Mouse (Mus musculus) kidney, adult 2 months (tissue): Measurements from ENCODE around the gene Fads1. TPM values are rescaled to one million over a fixed set of nuclear protein-coding genes. Genes with fewer than 3 reads are reported as not detected.
"Not testable (repeated sequence)": the region's sequence is repeated elsewhere in the genome, so short reads cannot be mapped to it uniquely, and the experiment has no call there.

Source experiments
- DNase-seq: peaks from one replicate; pipeline ENCODE4 v3.0.0; 2021
- H3K27ac ChIP-seq: fragments of 200-500 bp; 2 replicates; pipeline ENCODE4 v1.5.1; 2012; ENCODE audit warnings: low read depth, low read length, control low read depth, inconsistent platforms; ENCODE audit not compliant: insufficient read depth
- H3K27me3 ChIP-seq: fragments of 200-500 bp; replicated peaks from 2 replicates; pipeline ENCODE4 v1.6.1; 2012; ENCODE audit warnings: mild to moderate bottlenecking, moderate library complexity, low read length, inconsistent platforms; ENCODE audit not compliant: control insufficient read depth, insufficient read depth
- H3K36me3 ChIP-seq: fragments of 200-500 bp; 2 replicates; pipeline ENCODE4 v1.6.1; 2012; ENCODE audit warnings: mild to moderate bottlenecking, moderate library complexity, low read length, inconsistent platforms; ENCODE audit not compliant: control insufficient read depth, insufficient read depth
- H3K4me1 ChIP-seq: fragments of 200-500 bp; 2 replicates; pipeline ENCODE4 v1.6.1; 2011; ENCODE audit warnings: low read length; ENCODE audit not compliant: control insufficient read depth, insufficient read depth
- H3K4me3 ChIP-seq: fragments of 200-500 bp; 2 replicates; pipeline ENCODE4 v1.5.1; 2011; ENCODE audit warnings: mild to moderate bottlenecking, low read depth, low read length, control low read depth; ENCODE audit not compliant: insufficient read depth
- CTCF ChIP-seq: fragments of 200-500 bp; conservative IDR thresholded peaks from 2 replicates; pipeline ENCODE4 v1.5.1; 2011; ENCODE audit warnings: low read depth, mild to moderate bottlenecking, control low read depth, low read length, moderate library complexity, mixed read lengths; ENCODE audit not compliant: insufficient read depth, insufficient read length
- POLR2A ChIP-seq: fragments of 200-500 bp; IDR thresholded peaks from one replicate; pipeline ENCODE4 v1.6.1; 2011; ENCODE audit warnings: low read depth, low read length, control low read depth
- WGBS: fragments of 180-500 bp; shearing (Covaris S2); methylation state at CpG from one replicate; pipeline ENCODE4 v1.1.7; 2018; 5-methylcytosine and 5-hydroxymethylcytosine counted together
- polyA plus RNA-seq: library from polyadenylated mRNA; depleted of rRNA; stranded (reverse); fragments of >200 nt; gene quantifications from 2 replicates; pipeline ENCODE4 v1.2.3, GENCODE M21; 2012

Gene Fads1
- polyA plus RNA-seq, 1 experiment: 88.4 TPM

DNA sequence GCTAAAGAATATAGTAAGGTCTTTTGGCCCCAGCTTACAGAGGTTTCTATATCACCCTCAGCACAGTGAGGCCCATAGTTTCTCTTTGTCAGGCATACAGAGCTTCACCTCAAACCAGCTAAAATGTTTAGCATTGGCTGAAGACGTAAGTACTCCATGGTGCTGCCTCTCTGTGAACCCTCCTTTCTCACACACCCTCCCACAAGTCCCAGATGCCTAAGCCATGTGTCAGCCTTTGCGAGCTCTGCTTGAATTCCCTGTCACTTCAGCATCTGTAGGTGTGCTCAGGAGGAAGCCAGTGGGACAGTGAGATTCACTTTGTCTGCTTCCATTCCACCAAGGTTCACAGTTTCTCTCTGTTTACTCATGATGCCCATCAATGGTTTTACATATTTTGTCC, 25.0 kb upstream of the Fads1 start:
- 90% methylated on average over 2 of the region's 2 CpGs for whole genome bisulfite sequencing
- Histone ChIP-seq H3K27ac (no peak overlapping the region), H3K4me3 (no peak overlapping the region), H3K27me3 (no peaks in the 10 kb centered on the region), H3K4me1 (no peaks in the 10 kb centered on the region), H3K36me3 (no peaks in the 10 kb centered on the region)
- DNase-seq: no peak
- TF ChIP-seq POLR2A (no peak), CTCF (no peak)

DNA sequence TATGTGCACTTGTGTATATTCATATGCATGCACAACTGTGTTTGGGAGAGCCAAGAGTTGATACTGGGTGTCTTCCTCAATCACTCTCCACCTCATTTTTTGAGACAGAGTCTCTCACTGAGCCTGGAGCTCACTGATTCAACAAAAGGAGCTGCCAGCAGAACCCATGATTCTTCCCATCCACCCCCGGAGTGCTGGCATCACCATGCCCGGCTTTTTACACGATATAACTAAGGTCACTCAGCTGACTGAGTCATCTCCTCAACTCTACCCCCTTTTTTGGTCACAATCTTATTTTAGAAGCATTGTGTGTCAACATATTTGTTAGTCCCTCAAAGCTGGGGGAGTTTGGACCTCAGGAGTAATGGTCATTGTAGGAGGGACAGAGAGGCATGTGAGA, 18.8 kb upstream of the Fads1 start:
- H3K27me3 ChIP-seq: no peaks in the 10 kb centered on the region
- H3K4me3 ChIP-seq: no peak overlapping the region
- H3K27ac ChIP-seq: no peak overlapping the region
- DNase-seq: no peak
- no peaks in the 10 kb centered on the region for H3K36me3 ChIP-seq
- peaks cover 4% of the 10 kb centered on the region; the same call in 1 of the 2 replicates for H3K4me1 ChIP-seq
- TF ChIP-seq POLR2A (no peak), CTCF (no peak)
- WGBS: 85% methylated on average over 3 of the region's 3 CpGs

DNA sequence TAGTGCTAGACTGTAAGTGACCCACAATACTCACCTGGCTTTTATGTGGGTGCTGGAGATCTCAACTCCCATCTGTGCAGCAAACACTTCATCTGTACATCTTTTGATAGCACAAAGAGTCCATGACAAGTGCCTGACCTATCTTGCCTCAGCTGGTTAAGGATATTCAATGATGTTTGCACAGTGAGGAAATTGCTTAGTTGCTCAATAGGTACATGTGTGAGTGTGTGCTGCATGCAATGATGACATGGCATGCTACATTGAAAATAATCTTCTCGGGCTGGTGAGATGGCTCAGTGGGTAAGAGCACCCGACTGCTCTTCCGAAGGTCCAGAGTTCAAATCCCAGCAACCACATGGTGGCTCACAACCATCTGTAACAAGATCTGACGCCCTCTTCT, 16.8 kb upstream of the Fads1 start:
- DNase-seq: not testable (repeated sequence)

DNA sequence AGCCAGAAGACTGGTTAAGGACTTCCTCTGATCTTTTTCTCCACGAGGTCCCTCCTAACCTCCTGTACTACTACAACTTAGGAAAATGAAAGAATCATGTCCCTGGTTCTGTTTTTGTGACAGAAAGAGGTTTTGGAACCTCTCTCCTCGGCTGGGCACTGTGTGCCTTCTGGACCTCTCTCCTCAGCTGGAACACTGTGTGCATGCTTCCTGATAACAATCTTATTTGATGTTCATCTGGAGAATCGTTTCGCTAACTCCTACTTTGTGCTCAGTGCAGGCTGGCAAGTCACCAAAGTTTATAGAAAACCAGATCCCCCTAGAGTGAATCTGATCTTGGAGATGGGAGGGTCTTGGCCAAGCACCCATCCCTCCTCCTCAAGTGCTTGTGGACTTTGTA, 15.6 kb upstream of the Fads1 start:
- WGBS: 59% methylated on average over 4 of the region's 4 CpGs
- H3K27me3 ChIP-seq: no peaks in the 10 kb centered on the region

More for the DNA sequence above, 16.8 kb upstream of the Fads1 start:
- H3K4me3 ChIP-seq, H3K4me1 ChIP-seq, H3K27ac ChIP-seq, H3K27me3 ChIP-seq, H3K36me3 ChIP-seq: not testable (repeated sequence)
- WGBS: 75% methylated on average over 4 of the region's 4 CpGs

DNA sequence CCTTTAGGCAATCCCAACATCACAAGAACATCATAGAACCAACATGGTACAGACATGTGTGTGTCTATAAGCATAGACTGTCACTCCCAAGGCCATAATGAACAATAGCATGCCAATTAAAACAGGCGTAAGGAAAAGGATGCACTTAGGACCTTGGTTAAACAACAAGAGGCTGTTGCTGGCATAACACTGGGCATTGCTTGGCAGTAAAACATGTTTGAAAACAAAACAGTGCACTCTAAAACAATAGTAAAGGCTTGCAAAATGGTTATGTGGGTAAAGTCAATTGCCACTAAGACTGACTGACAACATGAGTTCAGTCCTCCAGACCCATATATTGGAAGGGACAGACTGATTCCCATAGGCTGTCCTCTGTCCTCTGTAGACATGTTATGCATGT, 14.7 kb upstream of the Fads1 start:
- Histone ChIP-seq H3K4me3 (no peak overlapping the region), H3K27ac (no peak overlapping the region), H3K4me1 (peaks cover 7% of the 10 kb centered on the region; the same call in 1 of the 2 replicates), H3K27me3 (no peaks in the 10 kb centered on the region), H3K36me3 (no peaks in the 10 kb centered on the region)
- 75% methylated on average over 1 of the region's 1 CpGs for WGBS
- no peak for DNase-seq
- no peak for TF ChIP-seq CTCF
- TF ChIP-seq POLR2A: no peak

More for the DNA sequence above, 15.6 kb upstream of the Fads1 start:
- Histone ChIP-seq H3K4me1 (peaks cover 7% of the 10 kb centered on the region; the same call in 1 of the 2 replicates), H3K4me3 (no peak overlapping the region), H3K36me3 (no peaks in the 10 kb centered on the region), H3K27ac (no peak overlapping the region)
- DNase-seq: no peak
- TF ChIP-seq CTCF (no peak), POLR2A (no peak)

DNA sequence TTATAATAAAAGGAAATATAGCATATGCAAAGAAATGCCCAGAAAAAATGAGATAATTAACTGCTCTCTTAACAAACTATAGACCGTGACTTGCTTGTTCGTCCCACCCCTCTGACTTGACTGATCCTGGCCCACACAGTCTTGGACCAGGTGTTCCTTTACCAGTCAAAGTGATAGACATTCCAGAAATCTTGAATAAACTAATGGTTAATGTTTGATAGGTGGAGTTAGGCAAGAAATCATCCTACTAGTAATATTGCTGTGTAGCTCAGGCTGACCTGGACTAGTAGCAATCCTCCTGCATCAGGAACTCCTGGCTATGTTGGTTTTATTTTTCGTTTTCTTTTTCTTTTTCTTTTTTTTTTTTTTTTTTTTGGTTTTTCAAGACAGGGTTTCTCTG, 14.2 kb upstream of the Fads1 start:
- peaks cover 7% of the 10 kb centered on the region; the same call in 1 of the 2 replicates for H3K4me1 ChIP-seq
- H3K27me3 ChIP-seq: no peaks in the 10 kb centered on the region
- H3K36me3 ChIP-seq: no peaks in the 10 kb centered on the region
- 41% methylated on average over 3 of the region's 3 CpGs for WGBS
- H3K4me3 ChIP-seq: no peak overlapping the region
- DNase-seq: no peak
- H3K27ac ChIP-seq: no peak overlapping the region
- no peak for TF ChIP-seq CTCF
- TF ChIP-seq POLR2A: no peak

DNA sequence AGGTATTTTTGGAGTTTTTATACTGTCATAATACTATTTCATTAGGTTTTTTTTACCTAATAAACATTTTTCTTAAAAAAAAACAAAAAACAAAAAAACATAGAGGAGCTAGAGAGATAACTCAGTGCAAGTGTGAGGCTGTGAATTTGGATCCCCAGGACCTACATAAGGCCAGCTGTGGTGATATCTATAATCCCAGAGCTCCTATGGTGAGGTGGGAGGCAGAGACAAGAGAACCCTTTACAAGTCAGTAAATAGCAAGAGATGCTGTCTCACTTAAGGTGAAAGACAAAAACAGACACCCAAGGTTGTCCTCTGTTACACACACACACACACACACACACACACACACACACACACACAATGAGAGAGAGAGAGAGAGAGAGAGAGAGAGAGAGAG, 13.5 kb upstream of the Fads1 start:
- no peak for TF ChIP-seq POLR2A

DNA sequence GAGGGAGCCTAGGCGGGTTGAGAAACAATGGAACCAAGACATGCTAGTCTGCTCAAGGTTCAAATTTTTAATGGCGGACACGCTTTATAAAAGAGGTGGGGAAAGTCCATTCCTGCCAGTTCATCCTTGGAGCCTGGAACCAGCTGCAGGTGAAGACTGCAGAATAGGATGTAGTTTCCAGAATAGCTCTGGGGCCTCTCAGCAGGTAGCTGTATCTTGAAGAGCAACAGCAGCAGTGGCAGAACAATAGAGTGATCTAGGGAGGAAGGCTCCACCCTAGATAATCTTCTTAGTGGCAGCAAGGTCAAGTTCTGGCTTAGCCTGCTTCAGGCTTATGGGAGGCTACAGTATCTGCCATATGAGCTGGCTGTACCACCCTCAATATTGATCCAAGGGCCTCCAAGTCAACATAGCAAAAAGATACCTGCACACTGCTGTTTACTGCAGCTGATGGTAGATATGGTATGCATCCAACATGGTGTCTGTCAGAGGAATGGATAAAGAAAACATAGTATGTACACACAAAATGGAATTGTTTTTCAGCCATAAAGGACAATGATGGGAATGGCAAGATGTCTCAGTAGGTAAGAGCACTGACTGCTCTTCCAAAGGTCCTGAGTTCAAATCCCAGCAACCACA, 12.9 kb upstream of the Fads1 start:
- 86% methylated on average over 3 of the region's 3 CpGs for WGBS
- not testable (repeated sequence) for H3K36me3 ChIP-seq, H3K4me3 ChIP-seq, DNase-seq, H3K4me1 ChIP-seq, H3K27me3 ChIP-seq, H3K27ac ChIP-seq

More for the DNA sequence above, 13.5 kb upstream of the Fads1 start:
- Histone ChIP-seq H3K4me1 (peaks cover 7% of the 10 kb centered on the region; the same call in 1 of the 2 replicates), H3K27ac (no peak overlapping the region), H3K27me3 (no peaks in the 10 kb centered on the region), H3K36me3 (no peaks in the 10 kb centered on the region), H3K4me3 (no peak overlapping the region)
- no peak for DNase-seq
